Mouse (Mus musculus) megakaryocyte, embryonic 14.5 days (primary cell): ENCODE data around the gene Krt18. TPM values are rescaled to one million over a fixed set of nuclear protein-coding genes. Genes with fewer than 3 reads are reported as not detected.

Experiments
- H3K27me3 ChIP-seq: replicated peaks from 2 replicates; pipeline ENCODE3; 2012; ENCODE audit warnings: inconsistent platforms
- H3K36me3 ChIP-seq: replicated peaks from 2 replicates; pipeline ENCODE3; 2012; ENCODE audit warnings: low read length, inconsistent platforms, mixed read lengths
- H3K4me1 ChIP-seq: 2 replicates; pipeline ENCODE4 v1.6.1; 2012; ENCODE audit warnings: inconsistent platforms
- H3K4me3 ChIP-seq: replicated peaks from 2 replicates; pipeline ENCODE3; 2012; ENCODE audit warnings: moderate library complexity, mild to moderate bottlenecking, inconsistent platforms
- H3K9me3 ChIP-seq: 2 replicates; pipeline ENCODE4 v1.6.1; 2012; ENCODE audit warnings: inconsistent platforms
- FLI1 ChIP-seq: IDR thresholded peaks from 2 replicates; pipeline ENCODE4 v1.6.1; 2012; ENCODE audit warnings: low read length, inconsistent platforms, mixed read lengths
- GATA1 ChIP-seq: IDR thresholded peaks from 3 replicates; pipeline ENCODE4 v1.6.1; 2012; ENCODE audit warnings: mixed read lengths, low read length, inconsistent platforms, borderline replicate concordance
- polyA plus RNA-seq: library from polyadenylated mRNA; stranded (reverse); fragments of >175 nt; gene quantifications from 2 replicates; pipeline ENCODE4 v1.2.3, GENCODE M21; 2012; ENCODE audit warnings: low replicate concordance; ENCODE audit not compliant: insufficient read depth

Krt18 gene
- polyA plus RNA-seq, 1 experiment = 0.06 TPM

DNA sequence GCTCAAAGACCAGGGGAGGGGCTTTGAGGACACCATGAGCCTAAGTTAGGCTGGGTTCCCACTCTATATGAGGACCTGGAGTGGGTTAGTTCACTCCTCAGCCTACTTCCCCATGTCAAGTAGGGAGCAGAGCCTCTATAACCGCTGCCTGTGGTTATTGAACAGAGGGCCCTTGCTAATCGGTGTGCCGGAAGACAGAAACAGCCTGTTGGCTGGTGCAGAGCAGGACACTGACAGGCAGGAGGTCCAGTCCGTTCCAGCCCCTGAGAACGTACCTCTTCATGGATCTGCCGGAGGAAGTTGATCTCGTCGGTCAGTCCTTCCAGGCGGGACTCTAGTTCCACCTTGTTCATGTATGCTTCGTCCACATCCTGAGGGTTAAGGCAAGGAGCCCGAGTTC, 28.8 kb upstream of the Krt18 start:
- peaks cover 11% of the 10 kb centered on the region for H3K4me1 ChIP-seq

DNA sequence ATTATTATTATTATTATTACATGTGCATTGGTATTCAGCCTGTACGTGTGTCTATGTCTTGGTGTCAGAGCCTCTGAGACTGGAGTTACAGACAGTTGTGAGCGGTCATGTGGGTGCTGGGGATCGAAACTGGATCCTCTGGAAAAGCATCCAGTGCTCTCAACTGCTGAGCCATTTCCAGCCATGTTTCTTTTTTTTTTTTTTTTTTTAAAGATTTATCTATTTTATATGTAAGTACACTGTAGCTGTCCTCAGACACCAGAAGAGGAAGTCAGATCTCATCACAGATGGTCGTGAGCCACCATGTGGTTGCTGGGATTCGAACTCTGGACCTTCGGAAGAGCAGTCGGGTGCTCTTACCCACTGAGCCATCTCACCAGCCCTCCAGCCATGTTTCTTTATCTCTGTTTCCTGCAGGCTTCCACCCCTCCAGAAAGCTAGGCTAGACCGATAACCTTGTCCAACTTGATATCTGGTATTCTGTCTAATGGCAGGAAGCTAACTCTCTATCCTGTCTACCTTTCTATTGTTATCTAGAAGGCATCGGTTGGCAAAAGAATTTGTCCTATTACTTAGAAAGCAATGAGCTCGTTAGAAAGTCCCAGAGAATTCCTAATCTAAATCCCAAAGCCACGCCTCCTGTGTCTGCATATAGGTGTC, 28.2 kb upstream of the Krt18 start:
- peaks cover 61% of the 10 kb centered on the region for H3K27me3 ChIP-seq
- H3K36me3 ChIP-seq = no peaks in the 10 kb centered on the region
- H3K4me3 ChIP-seq = no peak overlapping the region

More for the DNA sequence above, 28.8 kb upstream of the Krt18 start:
- Histone ChIP-seq H3K9me3 (peaks cover 7% of the 10 kb centered on the region), H3K27me3 (peaks cover 55% of the 10 kb centered on the region), H3K36me3 (no peaks in the 10 kb centered on the region), H3K4me3 (no peak overlapping the region)
- no peak for TF ChIP-seq GATA1
- no peak for TF ChIP-seq FLI1

GRCm38 (mm10) chr15:102002646-102003488, 25.1 kb upstream of the Krt18 start:
- Histone ChIP-seq H3K36me3 (no peaks in the 10 kb centered on the region), H3K9me3 (no peaks in the 10 kb centered on the region), H3K4me3 (peak overlapping the region; percentile 59), H3K4me1 (peaks cover 7% of the 10 kb centered on the region), H3K27me3 (peaks cover 83% of the 10 kb centered on the region)
- TF ChIP-seq FLI1 (no peak), GATA1 (no peak)

More for the DNA sequence above, 28.2 kb upstream of the Krt18 start:
- peaks cover 11% of the 10 kb centered on the region for H3K4me1 ChIP-seq
- TF ChIP-seq GATA1 (no peak), FLI1 (no peak)
- peaks cover 7% of the 10 kb centered on the region for H3K9me3 ChIP-seq

DNA sequence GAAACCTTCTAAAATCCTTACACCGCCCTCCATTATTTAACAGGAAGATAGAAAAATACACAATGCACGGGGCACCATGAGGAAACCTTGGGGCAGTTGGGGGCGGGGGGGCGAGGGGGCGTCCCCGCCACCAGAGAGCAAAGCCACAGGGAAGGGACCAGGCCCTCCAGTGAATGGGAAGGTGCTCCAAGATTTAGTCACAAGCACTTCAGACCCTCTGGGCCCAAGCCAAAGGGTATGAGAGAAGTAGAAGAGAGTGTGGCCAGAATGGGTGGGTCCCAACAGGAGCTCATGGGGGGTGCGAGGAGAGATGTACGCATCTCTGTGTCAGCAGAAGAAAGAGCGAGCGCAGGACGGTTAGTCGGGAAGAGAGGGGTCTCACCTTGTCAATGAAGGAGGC, 24.5 kb upstream of the Krt18 start:
- Histone ChIP-seq H3K4me1 (peaks cover 7% of the 10 kb centered on the region), H3K4me3 (no peak overlapping the region), H3K36me3 (no peaks in the 10 kb centered on the region), H3K27me3 (peaks cover 83% of the 10 kb centered on the region), H3K9me3 (no peaks in the 10 kb centered on the region)
- TF ChIP-seq GATA1 (no peak), FLI1 (no peak)

GRCm38 (mm10) chr15:102004189-102004588, 23.8 kb upstream of the Krt18 start, which contains the start of gene Krt8:
TSS of gene Krt8 (minus strand) at chr15:102004482.
- no peak for TF ChIP-seq FLI1
- TF ChIP-seq GATA1 = no peak
- H3K4me1 ChIP-seq = peaks cover 7% of the 10 kb centered on the region
- H3K9me3 ChIP-seq = no peaks in the 10 kb centered on the region
- H3K27me3 ChIP-seq = peaks cover 84% of the 10 kb centered on the region
- no peak within 1 kb of the TSS for H3K4me3 ChIP-seq
- no peaks in the 10 kb centered on the region for H3K36me3 ChIP-seq

DNA sequence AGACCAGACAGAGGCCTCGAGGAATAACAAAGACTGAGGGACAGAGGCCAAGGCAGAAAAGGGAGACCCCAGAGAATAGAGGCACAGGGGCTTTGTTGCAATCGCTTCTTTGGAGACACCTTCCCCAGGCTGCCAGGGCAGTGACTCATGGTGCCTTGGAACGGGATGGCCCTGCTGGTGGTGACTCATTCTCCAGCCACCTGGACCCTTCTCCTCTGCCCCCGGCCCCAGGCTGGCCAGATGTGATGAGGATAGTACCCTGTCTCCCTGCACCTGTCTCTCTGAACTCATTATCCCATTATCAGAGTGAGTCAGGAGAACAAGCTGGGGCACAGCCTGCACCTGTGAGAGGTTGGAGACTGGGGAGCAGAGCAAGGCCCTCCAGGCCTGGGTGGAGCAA, 22.7 kb upstream of the Krt18 start:
- Histone ChIP-seq H3K4me3 (no peak overlapping the region), H3K36me3 (no peaks in the 10 kb centered on the region), H3K9me3 (no peaks in the 10 kb centered on the region), H3K27me3 (peaks cover 89% of the 10 kb centered on the region), H3K4me1 (peaks cover 7% of the 10 kb centered on the region)
- TF ChIP-seq FLI1 = no peak
- TF ChIP-seq GATA1 = no peak

GRCm38 (mm10) chr15:102006317-102006716, 21.7 kb upstream of the Krt18 start:
- Histone ChIP-seq H3K36me3 (no peaks in the 10 kb centered on the region), H3K4me1 (peaks cover 7% of the 10 kb centered on the region), H3K4me3 (no peak overlapping the region), H3K27me3 (peaks cover 90% of the 10 kb centered on the region), H3K9me3 (no peaks in the 10 kb centered on the region)
- no peak for TF ChIP-seq GATA1
- no peak for TF ChIP-seq FLI1

GRCm38 (mm10) chr15:102007097-102008069, 20.6 kb upstream of the Krt18 start:
- Histone ChIP-seq H3K4me1 (peaks cover 7% of the 10 kb centered on the region), H3K4me3 (no peak overlapping the region), H3K27me3 (peaks cover 92% of the 10 kb centered on the region), H3K36me3 (no peaks in the 10 kb centered on the region), H3K9me3 (no peaks in the 10 kb centered on the region)
- TF ChIP-seq FLI1 = no peak
- TF ChIP-seq GATA1 = no peak

DNA sequence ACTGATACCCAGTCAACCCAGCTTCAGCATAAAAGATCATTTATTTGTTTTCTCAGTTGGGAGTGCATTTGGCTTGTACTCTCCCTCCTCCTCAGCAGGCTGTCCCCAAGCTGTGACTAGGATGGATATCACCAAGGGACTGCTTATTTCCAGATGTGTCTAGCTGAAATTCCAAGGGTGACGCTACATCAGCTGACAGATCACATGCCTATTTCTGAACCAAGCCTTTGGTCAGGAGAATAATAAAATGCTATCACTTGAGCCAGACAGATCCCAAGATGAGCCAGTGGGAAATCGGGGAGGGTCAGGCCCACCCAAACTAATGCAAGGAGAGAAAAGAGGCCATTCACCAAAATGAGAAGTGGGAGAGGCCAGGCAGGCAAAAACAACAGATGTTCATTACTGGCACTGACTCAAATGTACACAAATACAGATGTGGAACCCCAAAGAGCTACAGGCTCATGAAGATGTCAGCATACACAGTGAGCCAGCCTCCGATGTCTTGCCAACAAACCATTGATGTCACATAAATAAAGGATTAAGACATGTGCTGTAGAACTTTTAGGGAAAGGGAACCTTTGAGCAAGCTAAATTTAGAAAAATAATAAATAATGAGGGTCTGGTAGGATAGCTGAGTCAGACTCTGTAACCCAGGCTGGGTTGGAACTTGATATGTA, 17.3 kb upstream of the Krt18 start:
- H3K4me3 ChIP-seq = no peak overlapping the region

More for the DNA sequence above, 17.3 kb upstream of the Krt18 start:
- no peaks in the 10 kb centered on the region for H3K9me3 ChIP-seq
- H3K36me3 ChIP-seq = no peaks in the 10 kb centered on the region
- H3K4me1 ChIP-seq = no peaks in the 10 kb centered on the region; the same call in 1 of the 2 replicates
- TF ChIP-seq FLI1 = no peak
- TF ChIP-seq GATA1 = no peak
- H3K27me3 ChIP-seq = peaks cover 76% of the 10 kb centered on the region
